Mouse (Mus musculus): ENCODE measurements at regions not wholly inside any gene's neighbourhood (a gene's known extent, or its start where the extent isn't known, plus 50 kb on each side); places are given as distances from the start of the nearest gene placed in this dataset.

GRCm38 (mm10) chr19:14891689-14892389 lies 294.0 kb upstream of the Tle4 start:
- DNase-seq (ENCODE audit: low spot score in 2 of 2): no peak

- no peak for DNase-seq (ENCODE audit: low spot score in 2 of 2)
Observed at GRCm38 (mm10) chr19:14891090-14891428, 293.2 kb upstream of the Tle4 start.

- peak in 1 of 2 experiments; percentile 46 for DNase-seq (ENCODE audit: low spot score in 2 of 2)
Observed at GRCm38 (mm10) chr19:14890241-14891089, 292.6 kb upstream of the Tle4 start.

- no peak for DNase-seq (ENCODE audit: low spot score in 2 of 2)
Observed at GRCm38 (mm10) chr19:14889794-14890193, 291.9 kb upstream of the Tle4 start.

GRCm38 (mm10) chr19:14883707-14884421 lies 286.0 kb upstream of the Tle4 start:
- no peak for DNase-seq (ENCODE audit: low spot score in 2 of 2)

GRCm38 (mm10) chr19:14880818-14881217 lies 283.0 kb upstream of the Tle4 start:
- no peak for DNase-seq (ENCODE audit: low spot score in 2 of 2)

- DNase-seq (ENCODE audit: low spot score in 2 of 2): no peak
Observed at GRCm38 (mm10) chr19:14873986-14874385, 276.1 kb upstream of the Tle4 start.

GRCm38 (mm10) chr19:14871178-14871867 lies 273.5 kb upstream of the Tle4 start:
- DNase-seq (ENCODE audit: low spot score in 2 of 2): peak in 1 of 2 experiments; percentile 7

- DNase-seq (ENCODE audit: low spot score in 2 of 2): no peak
Observed at GRCm38 (mm10) chr19:14862654-14863468, 265.0 kb upstream of the Tle4 start.

- no peak for DNase-seq (ENCODE audit: low spot score in 2 of 2)
Observed at GRCm38 (mm10) chr19:14855036-14855435, 257.2 kb upstream of the Tle4 start.

- no peak for DNase-seq (ENCODE audit: low spot score in 2 of 2)
Observed at GRCm38 (mm10) chr19:14853416-14853815, 255.6 kb upstream of the Tle4 start.

GRCm38 (mm10) chr19:14849561-14849960 lies 251.7 kb upstream of the Tle4 start:
- no peak for DNase-seq (ENCODE audit: low spot score in 2 of 2)

GRCm38 (mm10) chr19:14847120-14847519 lies 249.3 kb upstream of the Tle4 start:
- no peak for DNase-seq (ENCODE audit: low spot score in 2 of 2)

- no peak for DNase-seq (ENCODE audit: low spot score in 2 of 2)
Observed at GRCm38 (mm10) chr19:14835629-14836028, 237.8 kb upstream of the Tle4 start.

GRCm38 (mm10) chr19:14816354-14816753 lies 218.5 kb upstream of the Tle4 start:
- no peak for DNase-seq (ENCODE audit: low spot score in 2 of 2)

GRCm38 (mm10) chr19:14806787-14807186 lies 208.9 kb upstream of the Tle4 start:
- no peak for DNase-seq (ENCODE audit: low spot score in 2 of 2)

GRCm38 (mm10) chr19:14802909-14803650 lies 205.2 kb upstream of the Tle4 start:
- DNase-seq (ENCODE audit: low spot score in 2 of 2): no peak

- DNase-seq (ENCODE audit: low spot score in 2 of 2): no peak
Observed at GRCm38 (mm10) chr19:14801669-14802068, 203.8 kb upstream of the Tle4 start.

- DNase-seq (ENCODE audit: low spot score in 2 of 2): no peak
Observed at GRCm38 (mm10) chr19:14799002-14799401, 201.2 kb upstream of the Tle4 start.

GRCm38 (mm10) chr19:14798417-14798816 lies 200.6 kb upstream of the Tle4 start:
- DNase-seq (ENCODE audit: low spot score in 2 of 2): no peak
